Mouse (Mus musculus): ENCODE measurements around the gene Sh3bp5l. TPM values are rescaled to one million over a fixed set of nuclear protein-coding genes. Genes with fewer than 3 reads are reported as not detected.
A peak's percentile ranks its signal among the peaks of the same experiment; 100 is the strongest.

Gene Sh3bp5l
- polyA plus RNA-seq, 1 experiment from 2014 or later, result 17.0 TPM

DNA sequence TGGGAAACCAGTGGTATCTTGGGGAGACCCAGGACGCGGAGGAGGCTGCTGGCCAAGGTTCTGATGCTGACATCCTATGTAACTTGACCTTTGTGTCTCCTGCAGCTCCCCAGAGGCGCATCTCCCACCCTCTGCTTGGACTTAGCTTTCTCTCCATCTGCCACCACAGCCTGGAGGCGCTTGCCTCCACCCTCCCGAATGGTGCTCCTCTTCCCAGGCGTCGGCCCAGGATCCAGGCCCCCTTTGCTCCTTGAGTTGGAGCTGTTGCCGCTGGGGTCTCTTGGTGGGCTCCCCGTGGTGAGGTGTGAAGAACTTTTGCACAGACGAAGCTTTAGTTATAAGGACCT is 598 bp downstream of the Sh3bp5l start:
- peak overlapping the region; percentile 91 for H3K27ac ChIP-seq (ENCODE audit: low read length)
- H3K4me1 ChIP-seq (ENCODE audit: control insufficient read depth, low read depth, low read length), result peaks cover 34% of the 10 kb centered on the region
- no peak for ATAC-seq (ENCODE audit: low read depth)
- H3K9ac ChIP-seq (ENCODE audit: low read depth, low read length), result peak overlapping the region; percentile 91
- peak overlapping the region; percentile 90 for H3K4me2 ChIP-seq (ENCODE audit: low read depth, low read length)
- peaks cover 18% of the 10 kb centered on the region for H3K36me3 ChIP-seq (ENCODE audit: control insufficient read depth, insufficient read depth)
- peaks cover 3% of the 10 kb centered on the region; the same call in 1 of the 2 replicates for H3K9me3 ChIP-seq (replicated peaks; ENCODE audit: control insufficient read depth, low read length)
- peak overlapping the region; percentile 93 for H3K4me3 ChIP-seq (ENCODE audit: low read depth, low read length)
- no peaks in the 10 kb centered on the region for H3K27me3 ChIP-seq (ENCODE audit: control insufficient read depth, insufficient read depth, low read depth, low read length)
- WGBS (ENCODE audit: insufficient replicate concordance), result 14% methylated on average over 10 of the region's 10 CpGs

DNA sequence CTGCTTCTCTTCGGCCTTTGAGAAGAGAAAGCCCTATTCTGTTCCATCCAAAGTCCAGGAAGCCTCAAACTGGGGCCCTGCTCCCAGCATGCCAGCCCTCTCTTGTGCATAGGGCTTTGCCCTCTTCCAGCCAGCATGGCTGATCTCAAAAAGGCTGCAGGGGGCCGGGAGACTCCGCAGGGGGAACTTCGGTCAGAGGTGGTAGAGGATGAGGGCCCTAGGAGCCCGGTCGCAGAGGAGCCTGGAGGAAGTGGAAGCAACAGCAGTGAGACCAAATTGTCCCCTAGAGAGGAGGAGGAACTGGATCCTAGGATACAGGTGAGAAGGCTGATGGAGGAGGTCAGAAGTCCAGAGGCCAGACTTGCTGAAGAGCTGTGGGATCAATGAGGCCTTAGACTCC is 1.0 kb downstream of the Sh3bp5l start:
- Histone ChIP-seq H3K4me1 (ENCODE audit: control insufficient read depth, low read depth, low read length) (peaks cover 34% of the 10 kb centered on the region), H3K27me3 (ENCODE audit: control insufficient read depth, insufficient read depth, low read depth, low read length) (no peaks in the 10 kb centered on the region), H3K9ac (ENCODE audit: low read depth, low read length) (peak overlapping the region; percentile 91), H3K4me2 (ENCODE audit: low read depth, low read length) (peak overlapping the region; percentile 90), H3K27ac (ENCODE audit: low read length) (peak overlapping the region; percentile 91; the same call in 1 of the 2 replicates), H3K9me3 (replicated peaks; ENCODE audit: control insufficient read depth, low read length) (peaks cover 3% of the 10 kb centered on the region; the same call in 1 of the 2 replicates), H3K4me3 (ENCODE audit: low read depth, low read length) (peak overlapping the region; percentile 93), H3K36me3 (ENCODE audit: control insufficient read depth, insufficient read depth) (peaks cover 17% of the 10 kb centered on the region)
- ATAC-seq (ENCODE audit: low read depth), result no peak
- 81% methylated on average over 6 of the region's 6 CpGs for WGBS (ENCODE audit: insufficient replicate concordance)

DNA sequence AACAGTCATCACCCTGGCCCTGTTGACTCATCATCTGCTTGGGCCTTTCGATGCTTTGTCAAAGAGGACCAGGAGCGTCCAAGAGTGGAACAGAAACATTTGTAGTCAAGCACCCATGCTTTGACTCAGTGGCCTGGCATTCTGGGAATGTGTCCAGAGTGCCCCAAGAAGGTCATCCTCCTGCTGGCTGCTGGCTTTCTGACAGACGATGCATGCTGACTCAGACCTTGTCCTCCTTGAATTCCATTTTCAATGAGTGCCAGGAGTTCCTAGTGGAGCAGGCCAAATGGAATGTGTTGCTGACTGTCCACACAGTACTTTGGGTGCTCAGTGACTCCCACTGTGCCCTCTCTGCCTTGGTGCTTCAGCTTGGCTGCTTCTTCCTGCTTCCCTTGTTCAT is 4.2 kb downstream of the Sh3bp5l start:
- Histone ChIP-seq H3K27me3 (ENCODE audit: control insufficient read depth, insufficient read depth, low read depth, low read length) (no peaks in the 10 kb centered on the region), H3K4me2 (ENCODE audit: low read depth, low read length) (no peak overlapping the region), H3K4me3 (ENCODE audit: low read depth, low read length) (no peak overlapping the region), H3K36me3 (ENCODE audit: control insufficient read depth, insufficient read depth) (peaks cover 22% of the 10 kb centered on the region), H3K9ac (ENCODE audit: low read depth, low read length) (no peak overlapping the region), H3K27ac (ENCODE audit: low read length) (no peak overlapping the region), H3K9me3 (replicated peaks; ENCODE audit: control insufficient read depth, low read length) (no peaks in the 10 kb centered on the region), H3K4me1 (ENCODE audit: control insufficient read depth, low read depth, low read length) (peaks cover 22% of the 10 kb centered on the region)
- no peak for ATAC-seq (ENCODE audit: low read depth)
- 78% methylated on average over 3 of the region's 3 CpGs for WGBS (ENCODE audit: insufficient replicate concordance)

DNA sequence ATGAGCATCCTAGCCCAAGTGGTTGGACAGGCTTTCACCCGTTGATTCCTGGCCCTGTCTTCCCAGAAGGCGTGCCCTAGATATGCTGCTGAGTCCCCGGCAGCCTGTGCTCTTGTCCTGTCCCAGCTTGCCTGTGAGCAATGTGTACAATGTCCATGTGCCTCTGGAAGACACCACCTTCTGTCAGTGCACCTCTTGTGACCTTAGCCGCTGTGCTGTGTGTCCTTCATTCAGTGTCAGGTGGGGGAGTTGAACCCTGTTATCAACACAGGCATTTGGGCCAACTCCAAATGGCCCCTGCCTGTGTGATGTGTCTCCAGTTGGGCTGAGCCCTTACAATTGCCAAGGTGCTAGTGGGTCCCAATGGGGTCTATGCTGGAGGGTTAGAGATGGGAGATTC is 16.2 kb downstream of the Sh3bp5l start:
- WGBS (ENCODE audit: insufficient replicate concordance), result 77% methylated on average over 4 of the region's 4 CpGs
- Histone ChIP-seq H3K27me3 (ENCODE audit: control insufficient read depth, insufficient read depth, low read depth, low read length) (no peaks in the 10 kb centered on the region), H3K9ac (ENCODE audit: low read depth, low read length) (no peak overlapping the region), H3K4me2 (ENCODE audit: low read depth, low read length) (no peak overlapping the region), H3K4me3 (ENCODE audit: low read depth, low read length) (no peak overlapping the region), H3K9me3 (replicated peaks; ENCODE audit: control insufficient read depth, low read length) (no peaks in the 10 kb centered on the region), H3K36me3 (ENCODE audit: control insufficient read depth, insufficient read depth) (peaks cover 25% of the 10 kb centered on the region), H3K4me1 (ENCODE audit: control insufficient read depth, low read depth, low read length) (peaks cover 11% of the 10 kb centered on the region), H3K27ac (ENCODE audit: low read length) (no peak overlapping the region)
- ATAC-seq (ENCODE audit: low read depth), result no peak

DNA sequence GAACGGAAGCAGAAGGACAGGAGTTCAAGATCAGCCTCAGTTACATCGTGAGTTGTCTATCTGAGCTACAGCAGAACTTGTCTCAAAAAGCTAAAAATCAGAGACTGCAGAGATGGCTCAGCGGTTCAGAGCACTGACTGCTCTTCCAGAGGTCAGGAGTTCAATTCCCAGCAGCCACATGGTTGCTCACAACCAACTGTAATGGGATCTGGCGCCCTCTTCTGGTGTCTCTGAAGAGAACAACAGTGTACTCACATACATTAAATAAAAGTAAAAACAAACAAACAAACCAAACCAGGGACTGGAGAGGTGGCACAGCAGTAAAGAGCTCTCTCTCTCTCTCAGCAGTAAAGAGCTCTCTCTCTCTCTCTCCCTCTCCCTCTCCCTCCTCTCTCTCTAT is 20.1 kb downstream of the Sh3bp5l start:
- ATAC-seq (ENCODE audit: low read depth), result no peak
- no peaks in the 10 kb centered on the region for H3K9me3 ChIP-seq (replicated peaks; ENCODE audit: control insufficient read depth, low read length)
- peak overlapping the region; percentile 93 for H3K27ac ChIP-seq (ENCODE audit: low read length)
- H3K4me1 ChIP-seq (ENCODE audit: control insufficient read depth, low read depth, low read length), result peaks cover 46% of the 10 kb centered on the region
- no peak overlapping the region for H3K9ac ChIP-seq (ENCODE audit: low read depth, low read length)
- H3K27me3 ChIP-seq (ENCODE audit: control insufficient read depth, insufficient read depth, low read depth, low read length), result no peaks in the 10 kb centered on the region
- no peak overlapping the region for H3K4me3 ChIP-seq (ENCODE audit: low read depth, low read length)
- H3K36me3 ChIP-seq (ENCODE audit: control insufficient read depth, insufficient read depth), result peaks cover 15% of the 10 kb centered on the region
- 74% methylated on average over 4 of the region's 4 CpGs for WGBS (ENCODE audit: insufficient replicate concordance)
- no peak overlapping the region for H3K4me2 ChIP-seq (ENCODE audit: low read depth, low read length)

DNA sequence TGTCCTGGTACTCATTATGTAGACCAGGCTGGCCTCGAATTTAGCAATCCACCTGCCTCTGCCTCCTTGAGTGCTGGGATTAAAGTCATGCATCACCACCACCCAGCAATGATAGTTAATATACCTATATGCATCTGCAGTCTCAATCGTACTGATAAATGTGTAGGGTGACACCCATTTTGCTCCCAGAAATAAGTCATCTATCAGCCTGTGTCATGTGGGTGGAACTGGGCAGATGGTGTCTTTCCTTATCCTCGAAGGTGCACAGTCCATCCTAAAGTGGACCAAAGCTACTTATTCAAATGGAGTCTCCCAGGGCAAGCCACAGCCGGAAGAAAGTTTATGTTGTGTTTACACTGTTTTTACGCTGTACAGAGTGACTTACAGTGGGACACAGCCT is 20.7 kb downstream of the Sh3bp5l start:
- peak overlapping the region; percentile 93 for H3K27ac ChIP-seq (ENCODE audit: low read length)

DNA sequence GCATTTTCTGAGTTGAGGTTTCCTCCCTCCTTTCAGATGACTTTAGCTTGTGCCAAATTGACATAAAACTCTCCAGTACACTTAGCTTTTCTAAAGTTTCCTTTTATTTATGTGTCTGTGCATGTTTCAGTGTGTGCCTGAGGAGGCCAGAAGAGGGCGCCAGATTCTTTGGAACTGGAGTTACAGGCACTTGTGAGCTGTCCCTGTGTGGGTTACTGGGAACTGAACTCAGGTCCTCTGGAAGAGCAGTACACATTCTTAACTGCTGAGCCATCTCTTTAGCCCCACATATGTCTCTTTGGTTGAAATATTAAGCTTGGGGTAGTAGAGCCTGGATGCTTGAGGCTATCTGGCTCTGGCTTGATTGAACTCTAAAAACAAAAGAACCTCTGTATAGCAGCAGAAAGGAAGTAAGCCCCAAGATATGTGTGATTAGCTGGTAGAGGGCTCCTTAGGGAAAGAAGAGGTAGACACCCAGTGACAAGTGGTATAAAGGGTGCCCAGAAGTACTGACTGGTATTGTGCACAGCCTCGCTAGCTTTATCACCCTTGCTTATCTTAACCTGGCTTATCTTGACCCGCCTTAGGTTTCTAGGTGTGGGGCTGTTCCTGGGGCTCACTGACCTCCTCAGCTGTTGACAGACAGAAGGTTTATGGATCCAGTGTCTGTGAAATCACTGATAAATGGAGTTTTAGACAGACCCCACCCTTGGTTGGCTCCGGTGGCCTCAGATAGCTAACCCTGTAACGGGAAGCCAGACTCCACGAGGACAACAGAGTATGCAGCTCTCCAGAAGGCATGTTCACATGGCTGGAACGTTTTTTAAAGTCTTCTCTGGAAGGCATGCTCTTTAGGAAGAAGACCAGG is 22.4 kb downstream of the Sh3bp5l start:
- Histone ChIP-seq H3K27ac (ENCODE audit: low read length) (peak overlapping the region; percentile 93), H3K4me3 (ENCODE audit: low read depth, low read length) (0 out of 2 replicates have a peak overlapping the region, but pooled peaks have one; percentile 7), H3K4me2 (ENCODE audit: low read depth, low read length) (peak overlapping the region; percentile 43), H3K27me3 (ENCODE audit: control insufficient read depth, insufficient read depth, low read depth, low read length) (no peaks in the 10 kb centered on the region), H3K36me3 (ENCODE audit: control insufficient read depth, insufficient read depth) (no peaks in the 10 kb centered on the region), H3K9me3 (replicated peaks; ENCODE audit: control insufficient read depth, low read length) (no peaks in the 10 kb centered on the region), H3K9ac (ENCODE audit: low read depth, low read length) (peak overlapping the region; percentile 29), H3K4me1 (ENCODE audit: control insufficient read depth, low read depth, low read length) (peaks cover 52% of the 10 kb centered on the region)
- WGBS (ENCODE audit: insufficient replicate concordance), result 17% methylated on average over 7 of the region's 7 CpGs
- ATAC-seq (ENCODE audit: low read depth), result peak; percentile 86

More for the DNA sequence above, 20.7 kb downstream of the Sh3bp5l start:
- ATAC-seq (ENCODE audit: low read depth), result peak; percentile 68
- Histone ChIP-seq H3K4me1 (ENCODE audit: control insufficient read depth, low read depth, low read length) (peaks cover 46% of the 10 kb centered on the region), H3K4me3 (ENCODE audit: low read depth, low read length) (no peak overlapping the region), H3K9me3 (replicated peaks; ENCODE audit: control insufficient read depth, low read length) (no peaks in the 10 kb centered on the region), H3K4me2 (ENCODE audit: low read depth, low read length) (peak overlapping the region; percentile 22; the same call in 1 of the 2 replicates), H3K9ac (ENCODE audit: low read depth, low read length) (0 out of 2 replicates have a peak overlapping the region, but pooled peaks have one; percentile 19), H3K36me3 (ENCODE audit: control insufficient read depth, insufficient read depth) (peaks cover 9% of the 10 kb centered on the region), H3K27me3 (ENCODE audit: control insufficient read depth, insufficient read depth, low read depth, low read length) (no peaks in the 10 kb centered on the region)
- WGBS (ENCODE audit: insufficient replicate concordance), result 49% methylated on average over 5 of the region's 5 CpGs

DNA sequence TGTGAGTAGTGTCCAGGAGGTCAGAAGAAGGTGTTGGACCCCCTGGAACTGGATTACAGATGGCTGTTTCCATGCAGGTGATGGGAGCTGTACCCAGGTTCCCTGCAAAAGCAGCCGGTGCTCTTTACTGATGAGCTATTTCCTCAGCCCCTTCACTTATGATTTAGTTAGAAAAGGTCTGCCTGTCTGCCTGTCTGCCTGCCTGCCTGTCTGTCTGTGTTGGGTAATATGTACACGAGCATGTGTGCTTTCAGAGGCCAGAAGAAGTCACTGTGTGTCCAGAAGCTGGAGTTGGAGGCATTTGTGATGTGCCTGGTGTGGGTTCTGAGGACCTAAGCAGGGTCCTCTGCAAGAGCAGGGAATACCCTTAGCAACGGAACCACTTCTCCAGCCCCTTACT is 23.2 kb downstream of the Sh3bp5l start:
- Histone ChIP-seq H3K4me3 (ENCODE audit: low read depth, low read length) (no peak overlapping the region), H3K9ac (ENCODE audit: low read depth, low read length) (peak overlapping the region; percentile 47), H3K9me3 (replicated peaks; ENCODE audit: control insufficient read depth, low read length) (no peaks in the 10 kb centered on the region), H3K4me1 (ENCODE audit: control insufficient read depth, low read depth, low read length) (peaks cover 53% of the 10 kb centered on the region), H3K27me3 (ENCODE audit: control insufficient read depth, insufficient read depth, low read depth, low read length) (no peaks in the 10 kb centered on the region), H3K36me3 (ENCODE audit: control insufficient read depth, insufficient read depth) (no peaks in the 10 kb centered on the region), H3K4me2 (ENCODE audit: low read depth, low read length) (peak overlapping the region; percentile 43), H3K27ac (ENCODE audit: low read length) (peak overlapping the region; percentile 93)
- WGBS (ENCODE audit: insufficient replicate concordance), result 40% methylated on average over 3 of the region's 3 CpGs
- no peak for ATAC-seq (ENCODE audit: low read depth)

DNA sequence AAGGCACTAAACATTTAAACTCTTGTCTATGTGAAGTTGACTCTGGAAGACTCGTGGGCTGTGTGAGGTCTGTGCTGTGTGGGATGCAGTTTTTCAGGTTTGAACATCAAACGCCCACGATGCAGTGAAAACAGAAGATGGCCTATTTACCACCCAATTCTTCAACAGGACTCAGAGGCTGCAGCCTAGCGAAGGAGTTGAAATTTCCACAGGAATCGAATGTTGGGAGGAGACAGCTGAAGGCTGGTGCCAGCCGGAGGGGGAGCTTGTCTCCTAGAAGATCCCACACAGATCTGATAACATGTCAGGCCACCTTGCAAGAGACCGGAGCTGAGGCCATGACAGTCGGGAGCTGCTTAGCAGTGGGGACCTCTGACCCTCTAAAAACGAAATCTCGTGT is 24.0 kb downstream of the Sh3bp5l start:
- H3K4me1 ChIP-seq (ENCODE audit: control insufficient read depth, low read depth, low read length), result peaks cover 53% of the 10 kb centered on the region
- peak overlapping the region; percentile 10; the same call in 1 of the 2 replicates for H3K4me2 ChIP-seq (ENCODE audit: low read depth, low read length)
- H3K9me3 ChIP-seq (replicated peaks; ENCODE audit: control insufficient read depth, low read length), result no peaks in the 10 kb centered on the region
- no peak for ATAC-seq (ENCODE audit: low read depth)
- H3K27ac ChIP-seq (ENCODE audit: low read length), result no peak overlapping the region
- H3K4me3 ChIP-seq (ENCODE audit: low read depth, low read length), result no peak overlapping the region
- 48% methylated on average over 10 of the region's 10 CpGs for WGBS (ENCODE audit: insufficient replicate concordance)
- no peak overlapping the region for H3K9ac ChIP-seq (ENCODE audit: low read depth, low read length)
- no peaks in the 10 kb centered on the region for H3K27me3 ChIP-seq (ENCODE audit: control insufficient read depth, insufficient read depth, low read depth, low read length)
- no peaks in the 10 kb centered on the region for H3K36me3 ChIP-seq (ENCODE audit: control insufficient read depth, insufficient read depth)

All from liver, embryonic 16.5 days (tissue).